Mouse (Mus musculus) hindbrain, embryonic 14.5 days (tissue): ENCODE measurements around the gene Exoc3l4. TPM values are rescaled to one million over a fixed set of nuclear protein-coding genes. Genes with fewer than 3 reads are reported as not detected.

Source experiments
- ATAC-seq: fragments of 200-750 bp; cut with Nextera tagmentation; 2 replicates; pipeline ENCODE4 v1.8.0; 2017; ENCODE audit warnings: moderate number of reproducible peaks, mild to moderate bottlenecking, moderate TSS enrichment, moderate library complexity; ENCODE audit not compliant: low FRiP score
- DNase-seq: peaks from one replicate; pipeline ENCODE4 v3.0.0-alpha.2; 2015; ENCODE audit warnings: low spot score
- H3K27ac ChIP-seq: fragments of 300-500 bp; sonication (generic); 2 replicates; pipeline ENCODE4 v1.5.1; 2014; ENCODE audit warnings: mild to moderate bottlenecking, moderate library complexity
- H3K27me3 ChIP-seq: fragments of 300-500 bp; sonication (generic); 2 replicates; pipeline ENCODE4 v1.6.1; 2014; ENCODE audit warnings: mild to moderate bottlenecking, low read length, mixed read lengths; ENCODE audit not compliant: control insufficient read depth, insufficient read depth
- H3K36me3 ChIP-seq: fragments of 300-500 bp; sonication (generic); replicated peaks from 2 replicates; pipeline ENCODE4 v1.6.1; 2014; ENCODE audit not compliant: control insufficient read depth, insufficient read depth
- H3K4me1 ChIP-seq: fragments of 300-500 bp; sonication (generic); replicated peaks from 2 replicates; pipeline ENCODE4 v1.6.1; 2014; ENCODE audit warnings: antibody characterized with exemption, low read length, mixed read lengths; ENCODE audit not compliant: control insufficient read depth, insufficient read depth
- H3K4me2 ChIP-seq: fragments of 300-500 bp; sonication (generic); replicated peaks from 2 replicates; pipeline ENCODE4 v1.6.1; 2014; ENCODE audit warnings: mild to moderate bottlenecking, moderate library complexity
- H3K4me3 ChIP-seq: fragments of 300-500 bp; sonication (generic); replicated peaks from 2 replicates; pipeline ENCODE4 v1.5.1; 2014; ENCODE audit warnings: mild to moderate bottlenecking, low read length
- H3K9ac ChIP-seq: fragments of 300-500 bp; sonication (generic); 2 replicates; pipeline ENCODE4 v1.6.1; 2014
- H3K9me3 ChIP-seq: fragments of 300-500 bp; sonication (generic); 2 replicates; pipeline ENCODE4 v1.6.1; 2016; ENCODE audit warnings: low read length; ENCODE audit not compliant: control insufficient read depth
- WGBS: fragments of 180-500 bp; shearing (Covaris S2); extraction: QIAGEN DNeasy Blood & Tissue Kit; methylation state at CpG from one replicate; pipeline ENCODE4 v1.1.7; 2014; 5-methylcytosine and 5-hydroxymethylcytosine counted together
- polyA plus RNA-seq: library from polyadenylated mRNA; unstranded; fragments of >200 nt; fragmentation: Nextera tagmentation; extraction: Ambion mirVana; gene quantifications from 2 replicates; pipeline ENCODE4 v1.2.1, GENCODE M21; 2014

Gene Exoc3l4
- polyA plus RNA-seq, 1 experiment from 2014 or later, result 1.8 TPM

- no peak for ATAC-seq
- no peaks in the 10 kb centered on the region for H3K27me3 ChIP-seq
- 0 out of 2 replicates have a peak, but pooled peaks cover under 1% of the 10 kb centered on the region for H3K9me3 ChIP-seq
- no peak overlapping the region for H3K4me2 ChIP-seq
- DNase-seq, result no peak
- no peak overlapping the region for H3K9ac ChIP-seq
- no peaks in the 10 kb centered on the region; the same call in 1 of the 2 replicates for H3K4me1 ChIP-seq
- WGBS, result 89% methylated on average over 3 of the region's 3 CpGs
- no peaks in the 10 kb centered on the region for H3K36me3 ChIP-seq
- no peak overlapping the region for H3K27ac ChIP-seq
- H3K4me3 ChIP-seq, result no peak overlapping the region
Measured at GRCm38 (mm10) chr12:111471721-111472120, 54.9 kb downstream of the Exoc3l4 start.

- Histone ChIP-seq H3K4me3 (no peak overlapping the region), H3K4me2 (no peak overlapping the region), H3K36me3 (no peaks in the 10 kb centered on the region), H3K27me3 (no peaks in the 10 kb centered on the region), H3K9ac (no peak overlapping the region), H3K27ac (no peak overlapping the region), H3K4me1 (no peaks in the 10 kb centered on the region; the same call in 1 of the 2 replicates), H3K9me3 (0 out of 2 replicates have a peak, but pooled peaks cover 8% of the 10 kb centered on the region)
- no peak for DNase-seq
- no peak for ATAC-seq
- WGBS, result 44% methylated on average over 5 of the region's 5 CpGs
Measured at GRCm38 (mm10) chr12:111472886-111473285, 56.1 kb downstream of the Exoc3l4 start.

GRCm38 (mm10) chr12:111474384-111474783 lies 57.6 kb downstream of the Exoc3l4 start:
- WGBS, result 95% methylated on average over 3 of the region's 3 CpGs
- DNase-seq (no peak), ATAC-seq (no peak)
- Histone ChIP-seq H3K4me3 (no peak overlapping the region), H3K27me3 (no peaks in the 10 kb centered on the region), H3K27ac (no peak overlapping the region), H3K9me3 (0 out of 2 replicates have a peak, but pooled peaks cover 8% of the 10 kb centered on the region), H3K4me2 (no peak overlapping the region), H3K4me1 (no peaks in the 10 kb centered on the region; the same call in 1 of the 2 replicates), H3K9ac (no peak overlapping the region), H3K36me3 (no peaks in the 10 kb centered on the region)

GRCm38 (mm10) chr12:111474893-111475643 lies 58.3 kb downstream of the Exoc3l4 start:
- Histone ChIP-seq H3K9me3 (0 out of 2 replicates have a peak, but pooled peaks cover 8% of the 10 kb centered on the region), H3K4me3 (no peak overlapping the region), H3K27me3 (no peaks in the 10 kb centered on the region), H3K9ac (no peak overlapping the region), H3K4me1 (no peaks in the 10 kb centered on the region; the same call in 1 of the 2 replicates), H3K4me2 (no peak overlapping the region), H3K36me3 (no peaks in the 10 kb centered on the region), H3K27ac (no peak overlapping the region)
- 54% methylated on average over 8 of the region's 8 CpGs for WGBS
- ATAC-seq (no peak), DNase-seq (no peak)

GRCm38 (mm10) chr12:111478924-111479323 lies 62.1 kb downstream of the Exoc3l4 start:
- Histone ChIP-seq H3K4me2 (no peak overlapping the region), H3K4me1 (no peaks in the 10 kb centered on the region; the same call in 1 of the 2 replicates), H3K36me3 (no peaks in the 10 kb centered on the region), H3K27ac (no peak overlapping the region), H3K9me3 (0 out of 2 replicates have a peak, but pooled peaks cover 8% of the 10 kb centered on the region), H3K4me3 (no peak overlapping the region), H3K27me3 (peaks cover 11% of the 10 kb centered on the region), H3K9ac (no peak overlapping the region)
- ATAC-seq, result no peak
- WGBS, result 67% methylated on average over 5 of the region's 5 CpGs
- DNase-seq, result no peak

GRCm38 (mm10) chr12:111479917-111480316 lies 63.1 kb downstream of the Exoc3l4 start:
- Histone ChIP-seq H3K27me3 (peaks cover 21% of the 10 kb centered on the region), H3K36me3 (no peaks in the 10 kb centered on the region), H3K4me1 (peaks cover under 1% of the 10 kb centered on the region), H3K9ac (no peak overlapping the region), H3K27ac (no peak overlapping the region), H3K9me3 (0 out of 2 replicates have a peak, but pooled peaks cover 8% of the 10 kb centered on the region), H3K4me2 (no peak overlapping the region), H3K4me3 (no peak overlapping the region)
- 66% methylated on average over 2 of the region's 2 CpGs for WGBS
- no peak for ATAC-seq
- DNase-seq, result peak; percentile 43

Other genes with a start within 250 kb of the Exoc3l4 start
- gene 4930595D18Rik, start 232.5 kb upstream of the Exoc3l4 start, polyA plus RNA-seq, result not detected in 2 replicates
- gene Amn, start 145.9 kb upstream of the Exoc3l4 start, polyA plus RNA-seq, result 19.6 and 20.5 TPM in 2 replicates
- gene Cdc42bpb, start 39.3 kb upstream of the Exoc3l4 start, polyA plus RNA-seq, result 48.1 and 48.3 TPM in 2 replicates
- gene Lbhd2, start 10.2 kb upstream of the Exoc3l4 start, polyA plus RNA-seq, result 0.72 and 1.3 TPM in 2 replicates
- gene Tnfaip2, start 25.5 kb downstream of the Exoc3l4 start, polyA plus RNA-seq, result 0.42 and 0.79 TPM in 2 replicates
- 2.6 and 3.8 TPM in 2 replicates for gene Gm266, start 68.8 kb downstream of the Exoc3l4 start, polyA plus RNA-seq
- 504 and 543 TPM in 2 replicates for gene Eif5, start 121.0 kb downstream of the Exoc3l4 start, polyA plus RNA-seq
- 76.4 and 81.4 TPM in 2 replicates for gene Mark3, start 157.5 kb downstream of the Exoc3l4 start, polyA plus RNA-seq